Mouse (Mus musculus) gastrocnemius, adult 18-20 months (tissue): ENCODE data around the gene Acadvl. TPM values are rescaled to one million over a fixed set of nuclear protein-coding genes. Genes with fewer than 3 reads are reported as not detected.

Experiments
- DNase-seq: peaks from one replicate; pipeline ENCODE4 v3.0.0; 2021; ENCODE audit warnings: low spot score
- microRNA-seq: library from miRNA; unstranded; fragments of <30 nt; microRNA quantifications from one replicate; pipeline ENCODE4 v1.2.0, GENCODE M21; 2021
- total RNA-seq, 2 experiments: library from RNA; stranded (reverse); gene quantifications; 2 replicates each; pipeline ENCODE4 v1.2.3; 2021

Gene Acadvl
- total RNA-seq, 2 experiments from 2014 or later: 319 to 378 TPM

GRCm38 (mm10) chr11:69981141-69981762, 34.0 kb downstream of the Acadvl start, which contains the start of gene Ctdnep1:
Gene Ctdnep1 (plus strand): TSS chr11:69981156.
- DNase-seq: peak; percentile 31

GRCm38 (mm10) chr11:69980196-69981140, 34.7 kb downstream of the Acadvl start:
- peak; percentile 98 for DNase-seq

GRCm38 (mm10) chr11:69979827-69980195, 35.4 kb downstream of the Acadvl start:
- no peak for DNase-seq

GRCm38 (mm10) chr11:69976271-69976670, 38.9 kb downstream of the Acadvl start:
- no peak for DNase-seq

GRCm38 (mm10) chr11:69974907-69975306, 40.3 kb downstream of the Acadvl start:
- DNase-seq: no peak

- DNase-seq: no peak
Measured at GRCm38 (mm10) chr11:69970775-69971174, 44.4 kb downstream of the Acadvl start.

- DNase-seq: no peak
Measured at GRCm38 (mm10) chr11:69970222-69970621, 45.0 kb downstream of the Acadvl start.

- no peak for DNase-seq
Measured at GRCm38 (mm10) chr11:69968793-69969192, 46.4 kb downstream of the Acadvl start.

- no peak for DNase-seq
Measured at GRCm38 (mm10) chr11:69966860-69967517, 48.2 kb downstream of the Acadvl start.

- DNase-seq: no peak
Measured at GRCm38 (mm10) chr11:69966006-69966859, 49.0 kb downstream of the Acadvl start.

- no peak for DNase-seq
Measured at GRCm38 (mm10) chr11:69965271-69966005, 49.8 kb downstream of the Acadvl start.

GRCm38 (mm10) chr11:69964650-69965270, 50.5 kb downstream of the Acadvl start, which contains the start of gene Cldn7:
Gene Cldn7 (plus strand): TSS chr11:69964779.
- DNase-seq: no peak

GRCm38 (mm10) chr11:69961841-69962240, 53.4 kb downstream of the Acadvl start:
- no peak for DNase-seq

GRCm38 (mm10) chr11:69960616-69961015, 54.6 kb downstream of the Acadvl start:
- DNase-seq: no peak

Small RNA genes within 50 kb of the gene (microRNA-seq; reads per million reads assigned to microRNA genes)
- gene Gm44349 (not detected), gene Mir324 (790 reads per million, percentile 81 among the genes with 10 or more reads in this experiment)

Other genes with a start within 250 kb of the Acadvl start
- gene Zbtb4, start 249.5 kb downstream of the Acadvl start, total RNA-seq: 10 to 100 TPM; 37.1 to 37.5 TPM
- gene Chrnb1, start 219.5 kb downstream of the Acadvl start, total RNA-seq: 10 to 100 TPM; 30.6 to 31.2 TPM
- 1 to 10 TPM; 3.5 to 4.0 TPM for gene Fgf11, start 213.6 kb downstream of the Acadvl start, total RNA-seq
- gene Tmem102, start 209.8 kb downstream of the Acadvl start, total RNA-seq: under 1 TPM; 0.14 to 0.18 TPM
- gene Gm39566, start 200.1 kb downstream of the Acadvl start, total RNA-seq: not detected
- not detected for gene Spem2, start 196.9 kb downstream of the Acadvl start, total RNA-seq
- gene Spem1, start 193.2 kb downstream of the Acadvl start, total RNA-seq: not detected
- gene Nlgn2, start 177.6 kb downstream of the Acadvl start, total RNA-seq: 1 to 10 TPM; 1.9 to 2.9 TPM
- 100 to 1,000 TPM; 141 to 164 TPM for gene Tmem256, start 176.9 kb downstream of the Acadvl start, total RNA-seq
- gene Plscr3, start 169.0 kb downstream of the Acadvl start, total RNA-seq: 10 to 100 TPM; 10.1 to 12.7 TPM
- gene Tnk1, start 156.7 kb downstream of the Acadvl start, total RNA-seq: under 1 TPM in 1 of 2 experiments, not detected in 1; 0.07 TPM
- not detected for gene Tmem95, start 137.4 kb downstream of the Acadvl start, total RNA-seq
- 1 to 10 TPM; 1.3 to 1.5 TPM for gene Kctd11, start 134.0 kb downstream of the Acadvl start, total RNA-seq
- under 1 TPM; 0.21 to 0.30 TPM for gene Acap1, start 119.9 kb downstream of the Acadvl start, total RNA-seq
- under 1 TPM; 0.24 to 0.25 TPM for gene 2810408A11Rik, start 114.4 kb downstream of the Acadvl start, total RNA-seq
- gene Neurl4, start 114.3 kb downstream of the Acadvl start, total RNA-seq: 10 to 100 TPM; 25.9 to 27.4 TPM
- gene Gps2, start 101.5 kb downstream of the Acadvl start, total RNA-seq: 10 to 100 TPM; 50.8 to 55.8 TPM
- gene Eif5a, start 93.5 kb downstream of the Acadvl start, total RNA-seq: 100 to 1,000 TPM; 408 to 425 TPM
- gene Ybx2, start 79.6 kb downstream of the Acadvl start, total RNA-seq: 10 to 100 TPM in 1 of 2 experiments, 1 to 10 TPM in 1; 9.3 to 11.4 TPM
- 100 to 1,000 TPM; 424 to 439 TPM for gene Slc2a4, start 67.2 kb downstream of the Acadvl start, total RNA-seq
- not detected for gene Cldn7, start 50.6 kb downstream of the Acadvl start, total RNA-seq
- 100 to 1,000 TPM; 222 to 237 TPM for gene Ctdnep1, start 34.3 kb downstream of the Acadvl start, total RNA-seq
- 10 to 100 TPM; 35.1 to 35.3 TPM for gene Elp5, start 32.9 kb downstream of the Acadvl start, total RNA-seq
- gene Gabarap, start 24.3 kb downstream of the Acadvl start, total RNA-seq: 100 to 1,000 TPM; 211 to 222 TPM
- 10 to 100 TPM; 18.0 to 19.2 TPM for gene Phf23, start 19.6 kb downstream of the Acadvl start, total RNA-seq
- 1 to 10 TPM; 3.5 to 4.3 TPM for gene Dvl2, start 14.8 kb downstream of the Acadvl start, total RNA-seq
- gene Dlg4, start 1.5 kb upstream of the Acadvl start, total RNA-seq: 1 to 10 TPM; 3.4 to 5.3 TPM
- not detected for gene Asgr1, start 38.7 kb upstream of the Acadvl start, total RNA-seq
- gene Asgr2, start 77.2 kb upstream of the Acadvl start, total RNA-seq: under 1 TPM in 1 of 2 experiments, not detected in 1; 0.47 TPM
- 1 to 10 TPM in 1 of 2 experiments, under 1 TPM in 1; 0.87 to 2.0 TPM for gene Mgl2, start 114.9 kb upstream of the Acadvl start, total RNA-seq
- 1 to 10 TPM; 3.2 to 3.3 TPM for gene Clec10a, start 140.8 kb upstream of the Acadvl start, total RNA-seq
- under 1 TPM in 1 of 2 experiments, not detected in 1; 0.50 TPM for gene Slc16a11, start 197.3 kb upstream of the Acadvl start, total RNA-seq
- under 1 TPM; 0.14 to 0.50 TPM for gene Slc16a13, start 205.7 kb upstream of the Acadvl start, total RNA-seq
- gene Bcl6b, start 214.4 kb upstream of the Acadvl start, total RNA-seq: 1 to 10 TPM in 1 of 2 experiments, under 1 TPM in 1; 0.82 to 5.1 TPM
- 10 to 100 TPM; 30.3 to 30.7 TPM for gene 0610010K14Rik, start 222.5 kb upstream of the Acadvl start, total RNA-seq
- gene Gm21988, start 224.4 kb upstream of the Acadvl start, total RNA-seq: 1 to 10 TPM; 3.2 to 3.3 TPM
- 100 to 1,000 TPM; 120 to 133 TPM for gene Rnasek, start 224.4 kb upstream of the Acadvl start, total RNA-seq
- gene Alox12, start 239.9 kb upstream of the Acadvl start, total RNA-seq: 1 to 10 TPM; 1.2 to 1.5 TPM